Mouse (Mus musculus) ovary, adult 18-20 months (tissue): ENCODE measurements around the gene Cask.

Experiments
- DNase-seq: peaks from one replicate; pipeline ENCODE4 v3.0.0; 2022; ENCODE audit warnings: low spot score, mixed read lengths

The Cask gene

DNA sequence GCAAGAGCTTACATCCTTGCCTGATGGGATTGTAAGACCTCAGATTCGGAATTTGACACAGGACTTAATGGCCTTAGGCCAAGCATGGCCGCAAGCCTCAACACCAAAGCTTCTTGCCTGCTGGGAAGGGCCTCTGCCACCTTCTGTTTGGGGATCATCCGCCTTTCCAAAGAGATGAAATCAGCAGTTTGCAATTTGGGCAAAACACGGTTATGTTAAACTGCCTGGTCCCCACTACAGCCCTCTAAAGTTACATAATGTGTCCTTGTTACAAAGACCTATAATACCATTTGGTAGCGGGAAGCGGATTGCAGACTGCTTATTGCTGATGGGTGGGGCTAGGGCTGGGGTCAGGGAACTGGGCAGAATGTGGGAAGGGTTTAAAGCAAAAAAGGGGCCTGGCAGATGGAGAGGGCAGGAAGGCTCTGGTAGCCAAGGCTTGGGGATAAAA lies 384.0 kb downstream of the Cask start:
- no peak for DNase-seq
